Mouse (Mus musculus) thymus, adult 2 months (tissue): ENCODE results near the gene Ublcp1.

Experiments
- CTCF ChIP-seq: fragments of 200-500 bp; IDR thresholded peaks from 2 replicates; pipeline ENCODE4 v1.5.1; 2012; ENCODE audit warnings: mild to moderate bottlenecking, control low read depth, low read length, moderate library complexity, borderline replicate concordance; ENCODE audit not compliant: control insufficient read depth, poor library complexity, insufficient read depth; ENCODE audit errors: extremely low read depth
- POLR2A ChIP-seq: fragments of 200-500 bp; IDR thresholded peaks from 2 replicates; pipeline ENCODE4 v1.6.1; 2012; ENCODE audit warnings: mild to moderate bottlenecking, low read length, control low read depth, moderate library complexity; ENCODE audit not compliant: control insufficient read depth, poor library complexity, insufficient read depth; ENCODE audit errors: extremely low read depth

GRCm38 (mm10) chr11:44504761-44505160 lies 34.5 kb upstream of the Ublcp1 start:
- TF ChIP-seq POLR2A (no peak), CTCF (no peak)
